Mouse (Mus musculus) forebrain, postnatal 0 days (tissue): ENCODE results near the gene 2900011O08Rik. TPM values are rescaled to one million over a fixed set of nuclear protein-coding genes. Genes with fewer than 3 reads are reported as not detected.
A peak's percentile ranks its signal among the peaks of the same experiment; 100 is the strongest.

Experiments used
- ATAC-seq: fragments of 200-750 bp; cut with Nextera tagmentation; 2 replicates; pipeline ENCODE4 v1.8.0; 2017; ENCODE audit warnings: mild to moderate bottlenecking, moderate library complexity
- DNase-seq: peaks from one replicate; pipeline ENCODE4 v3.0.0-alpha.2; 2015
- H3K27ac ChIP-seq: fragments of 300-500 bp; sonication (generic); 2 replicates; pipeline ENCODE4 v1.5.1; 2014; ENCODE audit warnings: low read depth, mild to moderate bottlenecking, antibody characterized with exemption, low read length, moderate library complexity, mixed read lengths
- H3K27me3 ChIP-seq: fragments of 300-500 bp; sonication (generic); 2 replicates; pipeline ENCODE4 v1.6.1; 2014; ENCODE audit warnings: mild to moderate bottlenecking, low read length, mixed read lengths; ENCODE audit not compliant: insufficient read depth
- H3K36me3 ChIP-seq: fragments of 300-500 bp; sonication (generic); 2 replicates; pipeline ENCODE4 v1.6.1; 2014; ENCODE audit warnings: mild to moderate bottlenecking, moderate library complexity; ENCODE audit not compliant: insufficient read depth
- H3K4me1 ChIP-seq: fragments of 300-500 bp; sonication (generic); 2 replicates; pipeline ENCODE4 v1.6.1; 2014; ENCODE audit warnings: antibody characterized with exemption; ENCODE audit not compliant: insufficient read depth
- H3K4me2 ChIP-seq: fragments of 300-500 bp; sonication (generic); 2 replicates; pipeline ENCODE4 v1.6.1; 2014; ENCODE audit warnings: low read depth, mild to moderate bottlenecking, moderate library complexity
- H3K4me3 ChIP-seq: fragments of 300-500 bp; sonication (generic); 2 replicates; pipeline ENCODE4 v1.5.1; 2014; ENCODE audit warnings: low read depth, low read length, mixed read lengths
- H3K9ac ChIP-seq: fragments of 300-500 bp; sonication (generic); 2 replicates; pipeline ENCODE4 v1.6.1; 2014; ENCODE audit warnings: mild to moderate bottlenecking
- H3K9me3 ChIP-seq: fragments of 300-500 bp; sonication (generic); 2 replicates; pipeline ENCODE4 v1.6.1; 2016; ENCODE audit warnings: low read length
- CTCF ChIP-seq: sonication (generic); IDR thresholded peaks from 2 replicates; pipeline ENCODE4 v1.5.1; 2016; ENCODE audit warnings: antibody characterized with exemption, control low read depth, low read depth
- WGBS: fragments of 180-500 bp; shearing (Covaris S2); extraction: QIAGEN DNeasy Blood & Tissue Kit; methylation state at CpG from one replicate; pipeline ENCODE4 v1.1.7; 2014; 5-methylcytosine and 5-hydroxymethylcytosine counted together
- microRNA-seq, 2 experiments: library from miRNA; unstranded; fragments of <30 nt; microRNA quantifications; one replicate each; pipeline ENCODE4; 2016
- polyA plus RNA-seq: library from polyadenylated mRNA; unstranded; fragments of >200 nt; fragmentation: Nextera tagmentation; extraction: Ambion mirVana; gene quantifications from 2 replicates; pipeline ENCODE4 v1.2.1, GENCODE M21; 2015
- total RNA-seq: library from RNA; depleted of rRNA; stranded (reverse); fragments of >200 nt; gene quantifications from 2 replicates; pipeline ENCODE4 v1.2.3, GENCODE M21; 2014; rRNA removed

Gene 2900011O08Rik
- total and polyA plus RNA-seq, 2 experiments from 2014 or later: 165 to 213 TPM

DNA sequence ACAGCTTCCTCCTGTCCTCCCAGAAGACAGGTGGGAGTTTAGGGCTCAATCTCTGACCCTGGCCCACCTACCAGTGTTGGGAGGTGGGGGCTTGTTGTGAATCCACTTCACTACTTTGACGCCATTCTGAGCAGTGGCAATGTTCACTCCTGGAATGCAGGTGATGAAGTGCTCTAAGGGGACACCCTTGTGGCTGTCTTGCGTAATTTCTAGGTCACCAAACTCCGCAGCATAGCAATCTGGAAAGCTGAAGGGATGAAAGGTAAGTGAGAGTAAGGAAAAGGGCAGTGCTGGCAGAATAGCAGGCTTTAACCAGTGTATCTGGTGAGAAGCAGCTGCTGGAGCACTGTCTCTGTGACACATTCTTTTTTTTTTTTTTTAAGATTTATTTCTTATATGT is 145.0 kb downstream of the 2900011O08Rik start:
- peaks cover 90% of the 10 kb centered on the region for H3K36me3 ChIP-seq
- 81% methylated on average over 3 of the region's 3 CpGs for WGBS
- DNase-seq: peak; percentile 8

DNA sequence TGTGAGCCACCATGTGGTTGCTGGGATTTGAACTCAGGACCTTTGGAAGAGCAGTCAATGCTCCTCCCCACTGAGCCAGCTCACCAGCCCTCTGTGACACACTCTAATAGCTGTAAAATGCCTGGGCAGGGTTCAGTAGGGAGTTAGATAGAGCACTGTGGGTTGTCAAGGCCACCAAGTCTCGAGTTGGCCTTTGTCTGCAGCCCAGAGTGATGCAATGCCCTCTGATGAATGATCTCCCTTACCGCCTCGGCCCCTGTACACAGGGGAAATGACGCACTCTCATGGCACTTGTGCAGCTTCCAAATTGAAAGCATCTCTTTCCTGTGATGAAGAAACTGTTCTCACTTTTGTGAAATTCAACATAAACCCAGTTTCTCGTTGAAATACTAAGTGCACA is 145.4 kb downstream of the 2900011O08Rik start:
- DNase-seq (no peak), ATAC-seq (no peak)
- 81% methylated on average over 5 of the region's 5 CpGs for WGBS
- Histone ChIP-seq H3K9ac (no peak overlapping the region), H3K4me1 (no peaks in the 10 kb centered on the region), H3K4me3 (no peak overlapping the region), H3K36me3 (peaks cover 95% of the 10 kb centered on the region), H3K27me3 (no peaks in the 10 kb centered on the region), H3K9me3 (no peaks in the 10 kb centered on the region), H3K27ac (no peak overlapping the region), H3K4me2 (no peak overlapping the region)
- TF ChIP-seq CTCF: no peak

More for the DNA sequence above, 145.0 kb downstream of the 2900011O08Rik start:
- no peaks in the 10 kb centered on the region for H3K27me3 ChIP-seq
- no peaks in the 10 kb centered on the region for H3K9me3 ChIP-seq
- H3K4me1 ChIP-seq: no peaks in the 10 kb centered on the region
- H3K9ac ChIP-seq: no peak overlapping the region
- no peak overlapping the region for H3K4me2 ChIP-seq
- TF ChIP-seq CTCF: peak; percentile 37
- H3K4me3 ChIP-seq: no peak overlapping the region
- ATAC-seq: no peak; the same call in 1 of the 2 replicates
- H3K27ac ChIP-seq: no peak overlapping the region

GRCm38 (mm10) chr16:14135014-14135413 is 148.6 kb downstream of the 2900011O08Rik start:
- H3K9me3 ChIP-seq: no peaks in the 10 kb centered on the region
- H3K27me3 ChIP-seq: no peaks in the 10 kb centered on the region
- DNase-seq: no peak
- no peaks in the 10 kb centered on the region for H3K4me1 ChIP-seq
- H3K4me3 ChIP-seq: no peak overlapping the region
- no peak overlapping the region for H3K9ac ChIP-seq
- H3K36me3 ChIP-seq: peaks cover 85% of the 10 kb centered on the region
- TF ChIP-seq CTCF: no peak
- 91% methylated on average over 2 of the region's 2 CpGs for WGBS
- no peak overlapping the region for H3K27ac ChIP-seq
- no peak overlapping the region for H3K4me2 ChIP-seq
- ATAC-seq: no peak

DNA sequence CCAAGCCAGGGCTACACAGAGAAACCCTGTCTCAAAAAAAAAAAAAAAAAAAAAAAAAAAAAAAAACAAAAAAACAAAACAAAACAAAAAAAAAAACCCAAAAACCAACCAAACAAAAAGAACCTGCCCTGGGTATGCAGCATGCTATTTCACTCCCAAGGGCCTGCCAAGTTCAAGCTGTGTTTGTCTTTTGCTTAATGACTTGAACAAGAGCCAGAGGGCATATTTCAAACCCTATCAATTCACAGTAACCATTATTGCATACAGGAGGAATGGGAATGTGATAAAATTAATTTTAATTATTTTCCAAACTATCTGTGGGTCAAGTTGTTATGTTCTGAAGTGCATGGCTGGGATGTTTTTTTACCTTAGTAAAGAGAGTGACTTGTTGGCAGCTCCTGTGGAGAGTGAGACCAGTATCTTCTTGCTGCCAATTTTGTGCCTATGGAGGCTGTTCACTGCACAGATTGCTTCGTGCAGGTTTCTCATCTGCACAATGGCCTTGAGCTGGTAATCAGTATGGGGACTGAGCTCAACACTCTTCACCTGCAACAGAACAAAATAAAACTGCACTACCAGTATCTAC is 151.7 kb downstream of the 2900011O08Rik start:
- Histone ChIP-seq H3K4me3 (no peak overlapping the region), H3K4me1 (no peaks in the 10 kb centered on the region), H3K4me2 (no peak overlapping the region), H3K9ac (no peak overlapping the region), H3K36me3 (peaks cover 85% of the 10 kb centered on the region), H3K9me3 (no peaks in the 10 kb centered on the region), H3K27me3 (no peaks in the 10 kb centered on the region), H3K27ac (no peak overlapping the region)
- no peak for DNase-seq
- TF ChIP-seq CTCF: no peak
- ATAC-seq: no peak
- 62% methylated on average over 1 of the region's 1 CpGs for WGBS

GRCm38 (mm10) chr16:14139106-14139505 is 152.7 kb downstream of the 2900011O08Rik start:
- H3K4me3 ChIP-seq: no peak overlapping the region
- no peaks in the 10 kb centered on the region for H3K27me3 ChIP-seq
- H3K4me1 ChIP-seq: no peaks in the 10 kb centered on the region
- no peaks in the 10 kb centered on the region for H3K9me3 ChIP-seq
- H3K9ac ChIP-seq: no peak overlapping the region
- H3K27ac ChIP-seq: no peak overlapping the region
- H3K4me2 ChIP-seq: no peak overlapping the region
- H3K36me3 ChIP-seq: peaks cover 75% of the 10 kb centered on the region
- DNase-seq: no peak
- no peak for ATAC-seq
- no peak for TF ChIP-seq CTCF

DNA sequence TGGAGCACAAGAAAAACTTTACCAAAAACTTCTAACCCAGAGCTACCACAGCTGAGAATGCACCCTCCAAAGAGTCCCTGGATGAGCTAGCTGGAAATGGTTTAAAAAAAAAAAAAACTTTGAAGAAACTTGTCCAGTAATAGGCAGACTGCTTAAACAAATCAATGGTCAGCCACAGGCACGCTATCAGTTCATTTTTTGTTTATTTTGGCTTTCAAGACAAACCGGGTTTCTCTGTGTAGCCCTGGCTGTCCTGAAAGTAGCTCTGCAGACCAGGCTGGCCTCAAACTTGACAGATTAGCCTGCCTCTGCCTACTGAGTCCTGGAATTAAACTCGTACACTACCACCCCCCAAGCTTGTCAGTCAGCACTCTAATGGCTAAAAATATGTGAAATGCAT is 156.9 kb downstream of the 2900011O08Rik start:
- Histone ChIP-seq H3K4me2 (no peak overlapping the region), H3K36me3 (peaks cover 66% of the 10 kb centered on the region), H3K27me3 (no peaks in the 10 kb centered on the region), H3K4me1 (no peaks in the 10 kb centered on the region), H3K27ac (no peak overlapping the region), H3K9me3 (no peaks in the 10 kb centered on the region), H3K9ac (no peak overlapping the region), H3K4me3 (no peak overlapping the region)
- WGBS: 93% methylated on average over 3 of the region's 3 CpGs
- TF ChIP-seq CTCF: no peak
- ATAC-seq: no peak
- DNase-seq: no peak

- no peak overlapping the region for H3K9ac ChIP-seq
- no peaks in the 10 kb centered on the region for H3K27me3 ChIP-seq
- no peaks in the 10 kb centered on the region for H3K9me3 ChIP-seq
- H3K4me2 ChIP-seq: no peak overlapping the region
- no peak for TF ChIP-seq CTCF
- no peak overlapping the region for H3K27ac ChIP-seq
- no peak overlapping the region for H3K4me3 ChIP-seq
- no peak for ATAC-seq
- H3K4me1 ChIP-seq: no peaks in the 10 kb centered on the region
- H3K36me3 ChIP-seq: peaks cover 50% of the 10 kb centered on the region
- DNase-seq: no peak
These were observed 161.3 kb downstream of the 2900011O08Rik start for GRCm38 (mm10) chr16:14147712-14148111.

Small RNAs within 50 kb of the gene (microRNA-seq; reads per million reads assigned to microRNA genes)
- 0 reads per million in 2 experiments for gene Gm27671

Other genes starting within 250 kb of the 2900011O08Rik start
- 89.7 and 104 TPM in 2 replicates for gene Rrn3, start 205.9 kb upstream of the 2900011O08Rik start, total RNA-seq
- gene Rrn3, start 205.9 kb upstream of the 2900011O08Rik start, polyA plus RNA-seq: 70.0 and 80.7 TPM in 2 replicates
- gene Ntan1, start 167.8 kb upstream of the 2900011O08Rik start, total RNA-seq: 163 and 181 TPM in 2 replicates
- 231 and 254 TPM in 2 replicates for gene Ntan1, start 167.8 kb upstream of the 2900011O08Rik start, polyA plus RNA-seq
- gene Pdxdc1, start 83.5 kb upstream of the 2900011O08Rik start, total RNA-seq: 67.4 and 70.8 TPM in 2 replicates
- 54.4 and 60.2 TPM in 2 replicates for gene Pdxdc1, start 83.5 kb upstream of the 2900011O08Rik start, polyA plus RNA-seq
- gene Mpv17l, start 83.4 kb upstream of the 2900011O08Rik start, total RNA-seq: 43.7 and 44.3 TPM in 2 replicates
- gene Mpv17l, start 83.4 kb upstream of the 2900011O08Rik start, polyA plus RNA-seq: 34.6 and 46.1 TPM in 2 replicates
- gene Ifitm7, start 284 bp downstream of the 2900011O08Rik start, total RNA-seq: 0.48 and 0.92 TPM in 2 replicates
- 0.36 and 0.44 TPM in 2 replicates for gene Ifitm7, start 284 bp downstream of the 2900011O08Rik start, polyA plus RNA-seq
- 11.9 and 14.1 TPM in 2 replicates for gene Nde1, start 176.7 kb downstream of the 2900011O08Rik start, total RNA-seq
- 15.2 and 17.7 TPM in 2 replicates for gene Nde1, start 176.7 kb downstream of the 2900011O08Rik start, polyA plus RNA-seq
- 22.4 and 26.4 TPM in 2 replicates for gene Marf1, start 176.7 kb downstream of the 2900011O08Rik start, total RNA-seq
- gene Marf1, start 176.7 kb downstream of the 2900011O08Rik start, polyA plus RNA-seq: 6.5 and 8.6 TPM in 2 replicates